Mouse (Mus musculus) lung, embryonic 16.5 days (tissue): ENCODE measurements around the gene Rps18. TPM values are rescaled to one million over a fixed set of nuclear protein-coding genes. Genes with fewer than 3 reads are reported as not detected.

Experiments
- ATAC-seq: fragments of 200-750 bp; cut with Nextera tagmentation; 2 replicates; pipeline ENCODE4 v1.8.0; 2017; ENCODE audit warnings: low read depth, mild to moderate bottlenecking, moderate library complexity
- H3K27ac ChIP-seq: fragments of 300-500 bp; sonication (generic); 2 replicates; pipeline ENCODE4 v1.5.1; 2014; ENCODE audit warnings: mild to moderate bottlenecking, control low read depth, low read length
- H3K27me3 ChIP-seq: fragments of 300-500 bp; sonication (generic); 2 replicates; pipeline ENCODE4 v1.6.1; 2014; ENCODE audit warnings: low read depth, low read length, mixed read lengths; ENCODE audit not compliant: control insufficient read depth, insufficient read depth
- H3K36me3 ChIP-seq: fragments of 300-500 bp; sonication (generic); 2 replicates; pipeline ENCODE4 v1.6.1; 2014; ENCODE audit warnings: low read length; ENCODE audit not compliant: control insufficient read depth, insufficient read depth
- H3K4me1 ChIP-seq: fragments of 300-500 bp; sonication (generic); replicated peaks from 2 replicates; pipeline ENCODE4 v1.6.1; 2014; ENCODE audit warnings: low read length, mixed read lengths; ENCODE audit not compliant: control insufficient read depth, insufficient read depth
- H3K4me2 ChIP-seq: fragments of 300-500 bp; sonication (generic); 2 replicates; pipeline ENCODE4 v1.6.1; 2014; ENCODE audit warnings: low read depth, low read length, control low read depth
- H3K4me3 ChIP-seq: fragments of 300-500 bp; sonication (generic); 2 replicates; pipeline ENCODE4 v1.5.1; 2014; ENCODE audit warnings: mild to moderate bottlenecking, low read length, control low read depth
- H3K9ac ChIP-seq: fragments of 300-500 bp; sonication (generic); 2 replicates; pipeline ENCODE4 v1.6.1; 2014; ENCODE audit warnings: low read length, control low read depth
- H3K9me3 ChIP-seq: fragments of 300-500 bp; sonication (generic); 2 replicates; pipeline ENCODE4 v1.6.1; 2016; ENCODE audit warnings: low read length; ENCODE audit not compliant: control insufficient read depth
- WGBS: fragments of 180-500 bp; shearing (Covaris S2); extraction: QIAGEN DNeasy Blood & Tissue Kit; methylation state at CpG from one replicate; pipeline ENCODE4 v1.1.7; 2014; 5-methylcytosine and 5-hydroxymethylcytosine counted together
- polyA plus RNA-seq: library from polyadenylated mRNA; unstranded; fragments of >200 nt; fragmentation: Nextera tagmentation; extraction: Ambion mirVana; gene quantifications from 2 replicates; pipeline ENCODE4 v1.2.1, GENCODE M21; 2015

Gene Rps18
- polyA plus RNA-seq, 1 experiment from 2014 or later = 1,739 TPM

DNA sequence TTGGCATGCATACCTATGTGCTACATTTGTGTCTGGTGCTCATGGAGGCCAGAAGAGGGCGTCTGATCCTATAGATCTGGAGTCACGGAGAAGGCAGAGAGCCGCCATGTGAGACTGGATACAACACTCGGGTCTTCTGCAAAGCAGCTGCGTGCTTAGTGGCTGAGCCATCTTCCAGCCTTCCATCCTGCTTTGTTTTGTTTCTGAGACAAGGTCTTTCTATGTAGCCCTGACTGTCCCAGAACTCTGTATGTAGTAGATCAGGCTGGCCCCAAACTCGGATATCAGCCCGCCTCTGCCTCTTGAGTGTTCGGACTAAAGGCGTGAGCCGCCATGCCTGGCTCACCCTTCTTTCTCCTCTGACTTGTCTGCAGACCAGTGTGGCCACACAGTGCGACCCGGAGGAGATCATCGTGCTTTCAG lies 40.8 kb downstream of the Rps18 start:
- H3K4me1 ChIP-seq = peaks cover 30% of the 10 kb centered on the region
- no peak overlapping the region for H3K9ac ChIP-seq
- H3K27me3 ChIP-seq = no peaks in the 10 kb centered on the region
- H3K9me3 ChIP-seq = no peaks in the 10 kb centered on the region
- ATAC-seq = no peak
- 0 out of 2 replicates have a peak overlapping the region, but pooled peaks have one; percentile 42 for H3K27ac ChIP-seq
- WGBS = 72% methylated on average over 13 of the region's 13 CpGs
- H3K36me3 ChIP-seq = peaks cover 39% of the 10 kb centered on the region
- H3K4me3 ChIP-seq = no peak overlapping the region; the same call in 1 of the 2 replicates
- H3K4me2 ChIP-seq = peak overlapping the region; percentile 73

DNA sequence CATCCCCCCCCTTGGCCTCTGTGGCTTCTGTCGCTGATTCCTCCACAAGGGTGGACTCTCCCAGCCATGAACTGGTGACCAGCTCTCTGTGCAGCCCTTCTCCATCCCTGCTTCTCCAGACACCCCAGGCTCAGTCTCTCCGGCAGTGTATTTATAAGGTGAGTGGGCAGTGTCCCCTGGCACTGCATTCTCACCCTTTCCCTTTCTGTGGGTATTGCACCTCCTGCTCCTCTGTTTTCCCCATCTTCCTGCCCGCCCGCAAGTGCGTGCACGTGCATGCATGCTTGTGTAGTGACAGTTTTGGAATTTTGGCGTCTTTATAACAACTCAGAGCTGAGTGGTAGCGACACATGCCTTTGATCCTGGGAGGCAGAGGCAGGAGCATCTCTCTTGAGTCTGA lies 41.9 kb downstream of the Rps18 start:
- H3K9ac ChIP-seq = no peak overlapping the region
- 93% methylated on average over 8 of the region's 8 CpGs for WGBS
- H3K27ac ChIP-seq = no peak overlapping the region
- H3K4me3 ChIP-seq = no peak overlapping the region
- peaks cover 39% of the 10 kb centered on the region for H3K36me3 ChIP-seq
- H3K4me1 ChIP-seq = peaks cover 26% of the 10 kb centered on the region
- H3K27me3 ChIP-seq = no peaks in the 10 kb centered on the region
- no peaks in the 10 kb centered on the region for H3K9me3 ChIP-seq
- ATAC-seq = no peak
- no peak overlapping the region for H3K4me2 ChIP-seq

GRCm38 (mm10) chr17:33913264-33913663 lies 42.5 kb downstream of the Rps18 start:
- Histone ChIP-seq H3K9ac (no peak overlapping the region), H3K9me3 (no peaks in the 10 kb centered on the region), H3K36me3 (peaks cover 39% of the 10 kb centered on the region), H3K4me3 (no peak overlapping the region), H3K27ac (no peak overlapping the region), H3K4me2 (no peak overlapping the region), H3K4me1 (peaks cover 20% of the 10 kb centered on the region), H3K27me3 (no peaks in the 10 kb centered on the region)
- WGBS = 88% methylated on average over 10 of the region's 10 CpGs
- no peak for ATAC-seq

- Histone ChIP-seq H3K27ac (no peak overlapping the region), H3K4me2 (no peak overlapping the region), H3K9me3 (no peaks in the 10 kb centered on the region), H3K4me1 (peaks cover 20% of the 10 kb centered on the region), H3K4me3 (no peak overlapping the region), H3K9ac (no peak overlapping the region), H3K27me3 (no peaks in the 10 kb centered on the region), H3K36me3 (peaks cover 28% of the 10 kb centered on the region)
- WGBS = 86% methylated on average over 28 of the region's 28 CpGs
- ATAC-seq = no peak
Observed at GRCm38 (mm10) chr17:33911813-33912414, 43.9 kb downstream of the Rps18 start.

- Histone ChIP-seq H3K4me2 (no peak overlapping the region), H3K4me1 (peaks cover 17% of the 10 kb centered on the region), H3K9ac (no peak overlapping the region), H3K9me3 (no peaks in the 10 kb centered on the region), H3K27ac (no peak overlapping the region), H3K27me3 (no peaks in the 10 kb centered on the region), H3K4me3 (no peak overlapping the region), H3K36me3 (peaks cover 28% of the 10 kb centered on the region)
- 81% methylated on average over 31 of the region's 31 CpGs for WGBS
- ATAC-seq = no peak
Observed at GRCm38 (mm10) chr17:33911052-33911812, 44.6 kb downstream of the Rps18 start.

- Histone ChIP-seq H3K27me3 (no peaks in the 10 kb centered on the region), H3K27ac (peak overlapping the region; percentile 94), H3K4me3 (peak overlapping the region; percentile 99), H3K4me2 (peak overlapping the region; percentile 92), H3K36me3 (peaks cover 28% of the 10 kb centered on the region), H3K9me3 (no peaks in the 10 kb centered on the region), H3K9ac (peak overlapping the region; percentile 95), H3K4me1 (peaks cover 16% of the 10 kb centered on the region)
- no peak for ATAC-seq
- WGBS = 46% methylated on average over 11 of the region's 11 CpGs
Observed at GRCm38 (mm10) chr17:33910346-33911051, 45.3 kb downstream of the Rps18 start.

GRCm38 (mm10) chr17:33909869-33910250 lies 45.9 kb downstream of the Rps18 start:
- Histone ChIP-seq H3K9me3 (no peaks in the 10 kb centered on the region), H3K4me3 (peak overlapping the region; percentile 99), H3K36me3 (peaks cover 28% of the 10 kb centered on the region), H3K27me3 (no peaks in the 10 kb centered on the region), H3K4me1 (peaks cover 10% of the 10 kb centered on the region), H3K27ac (peak overlapping the region; percentile 94), H3K4me2 (peak overlapping the region; percentile 92), H3K9ac (peak overlapping the region; percentile 95)
- ATAC-seq = no peak
- WGBS = under 1% methylated on average over 14 of the region's 14 CpGs

DNA sequence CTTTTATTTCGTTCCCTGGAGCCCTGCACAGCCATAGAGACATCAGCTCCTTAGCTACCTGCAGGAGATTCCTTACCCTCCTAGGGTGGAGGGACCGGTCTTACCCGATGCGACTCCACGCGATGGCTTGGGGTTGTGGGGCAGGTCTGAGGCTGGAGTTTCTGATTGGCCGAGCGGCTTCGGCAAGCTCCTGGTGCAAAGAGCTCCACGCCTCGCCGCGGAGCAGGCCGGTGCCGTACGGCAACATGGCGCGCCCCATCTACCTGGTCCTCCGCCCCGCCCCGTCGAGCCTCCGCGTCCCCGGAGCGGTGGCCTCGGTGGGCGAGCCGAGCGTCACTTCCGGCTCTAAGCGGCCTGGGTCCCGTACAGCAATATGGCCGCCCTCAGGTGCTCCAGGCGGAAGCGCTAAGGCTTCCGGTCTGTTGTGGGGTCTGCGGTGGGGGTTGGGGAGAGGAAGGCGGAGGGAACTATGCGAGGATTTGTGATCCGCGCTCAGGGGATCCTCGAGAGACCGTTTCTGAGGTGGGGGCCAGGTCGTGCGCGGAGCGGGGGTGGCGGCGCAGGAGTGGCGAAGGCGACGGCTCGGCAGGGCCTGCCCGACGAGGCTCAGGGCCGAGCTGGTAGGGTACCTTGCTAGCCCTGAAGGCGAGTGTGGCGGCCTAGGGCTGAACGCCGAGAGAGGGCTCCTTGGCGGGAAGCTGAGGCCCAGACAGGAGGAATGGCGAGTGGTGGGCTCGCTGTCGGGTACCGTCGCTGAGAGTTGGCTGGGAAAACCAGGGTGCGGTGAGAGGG lies 46.5 kb downstream of the Rps18 start, which contains the start of gene Daxx:
Daxx (plus strand) TSS at position 338 of the 792 bp plus-strand sequence.
- peaks cover 8% of the 10 kb centered on the region for H3K4me1 ChIP-seq
- WGBS = under 1% methylated on average over 68 of the region's 68 CpGs
- no peaks in the 10 kb centered on the region for H3K9me3 ChIP-seq
- H3K36me3 ChIP-seq = peaks cover 27% of the 10 kb centered on the region
- peak within 1 kb of the TSS; percentile 95 for H3K9ac ChIP-seq
- peak within 1 kb of the TSS; percentile 94 for H3K27ac ChIP-seq
- H3K4me3 ChIP-seq = peak within 1 kb of the TSS; percentile 99
- peak; percentile 97 for ATAC-seq
- peak within 1 kb of the TSS; percentile 92 for H3K4me2 ChIP-seq
- H3K27me3 ChIP-seq = no peaks in the 10 kb centered on the region
